ENCODE assay signal across 11 mouse cellular contexts in genomic region chr1:164392176-164392575, GRCm38 (mm10).
DNase-seq lines count a peak whose midpoint lies in the region; ATAC-seq and TF ChIP-seq lines count a peak whose summit lies in the region.
"Had no signal": no experiment of that assay in that cellular context is flagged by ENCODE, and none has a peak within 500 bp of the region (broad histone marks: within the 10 kb centered on the region; RNA-seq: fewer than 3 reads in every experiment).

No protein-coding gene starts in this region.

- no peak for TF ChIP-seq CTCF in midbrain, postnatal 0 days (IDR thresholded peaks at IDR 0.05)

- DNase-seq in midbrain, embryonic 10.5 days (ENCODE audit: low spot score), result peak; percentile 25
- DNase-seq in midbrain, postnatal 0 days (ENCODE audit: low spot score), result no peak
- DNase-seq in heart, postnatal 4 days, result peak; percentile 55
- no peak for DNase-seq in lung, postnatal 14 days
- DNase-seq in testis, postnatal 10 days (ENCODE audit: low spot score), result no peak
- DNase-seq: liver, embryonic 13.5 days had no signal

- no peak for ATAC-seq in midbrain, postnatal 0 days (ENCODE audit: low FRiP score)
- peak; percentile 72; the same call in 1 of the 2 replicates for ATAC-seq in forebrain, embryonic 13.5 days
- peak; percentile 58; the same call in 1 of the 2 replicates for ATAC-seq in neural tube, embryonic 14.5 days (ENCODE audit: low read depth)
- no peak for ATAC-seq in erythroblast, adult 5-6 weeks (replicated peaks; ENCODE audit: low FRiP score, poor library complexity, severe bottlenecking)

- no peaks in the 10 kb centered on the region for H3K9me3 ChIP-seq in midbrain, embryonic 10.5 days (replicated peaks)
- H3K9me3 ChIP-seq in midbrain, postnatal 0 days (ENCODE audit: low read length), result no peaks in the 10 kb centered on the region
- H3K9me3 ChIP-seq in forebrain, embryonic 13.5 days (replicated peaks), result no peaks in the 10 kb centered on the region
- no peaks in the 10 kb centered on the region for H3K9me3 ChIP-seq in neural tube, embryonic 14.5 days (ENCODE audit: control insufficient read depth, low read length)
- H3K9me3 ChIP-seq: liver, embryonic 13.5 days had no signal

- H3K4me2 ChIP-seq in midbrain, postnatal 0 days (ENCODE audit: low read depth, low read length, poor library complexity, severe bottlenecking), result no peak overlapping the region
- H3K4me2 ChIP-seq in forebrain, embryonic 13.5 days, result no peak overlapping the region
- H3K4me2 ChIP-seq in neural tube, embryonic 14.5 days (ENCODE audit: low read depth, low read length), result no peak overlapping the region
- H3K4me2 ChIP-seq: liver, embryonic 13.5 days had no signal

- H3K4me3 ChIP-seq in midbrain, embryonic 10.5 days, result no peak overlapping the region
- H3K4me3 ChIP-seq in midbrain, postnatal 0 days (ENCODE audit: low read depth, low read length), result no peak overlapping the region
- no peak overlapping the region for H3K4me3 ChIP-seq in forebrain, embryonic 13.5 days
- no peak overlapping the region for H3K4me3 ChIP-seq in neural tube, embryonic 14.5 days (ENCODE audit: low read depth, low read length)
- H3K4me3 ChIP-seq: left cerebral cortex, adult 2 months; liver, embryonic 13.5 days had no signal

- H3K4me1 ChIP-seq in midbrain, embryonic 10.5 days, result peaks cover 16% of the 10 kb centered on the region
- no peaks in the 10 kb centered on the region; the same call in 1 of the 2 replicates for H3K4me1 ChIP-seq in midbrain, postnatal 0 days (ENCODE audit: insufficient read depth, low read length)
- peaks cover 16% of the 10 kb centered on the region for H3K4me1 ChIP-seq in forebrain, embryonic 13.5 days
- 0 out of 2 replicates have a peak, but pooled peaks cover 4% of the 10 kb centered on the region for H3K4me1 ChIP-seq in neural tube, embryonic 14.5 days (ENCODE audit: control insufficient read depth, insufficient read depth, low read length)
- H3K4me1 ChIP-seq: liver, embryonic 13.5 days had no signal

- peaks cover 4% of the 10 kb centered on the region; the same call in 1 of the 2 replicates for H3K36me3 ChIP-seq in midbrain, embryonic 10.5 days
- peaks cover 6% of the 10 kb centered on the region; the same call in 1 of the 2 replicates for H3K36me3 ChIP-seq in midbrain, postnatal 0 days (ENCODE audit: insufficient read depth, low read length)
- H3K36me3 ChIP-seq in forebrain, embryonic 13.5 days (ENCODE audit: poor library complexity, severe bottlenecking), result 0 out of 2 replicates have a peak, but pooled peaks cover 2% of the 10 kb centered on the region
- H3K36me3 ChIP-seq in neural tube, embryonic 14.5 days (ENCODE audit: control insufficient read depth, insufficient read depth, low read length), result no peaks in the 10 kb centered on the region
- H3K36me3 ChIP-seq: liver, embryonic 13.5 days had no signal

- 53% methylated on average over 3 of the region's 3 CpGs for WGBS in midbrain, embryonic 10.5 days
- WGBS in midbrain, postnatal 0 days, result 15% methylated on average over 3 of the region's 3 CpGs
- WGBS in forebrain, embryonic 13.5 days, result 37% methylated on average over 3 of the region's 3 CpGs
- WGBS in neural tube, embryonic 14.5 days, result 21% methylated on average over 3 of the region's 3 CpGs

- H3K27ac ChIP-seq in midbrain, embryonic 10.5 days (replicated peaks), result peak overlapping the region; percentile 49; the same call in 1 of the 2 replicates
- H3K27ac ChIP-seq in midbrain, postnatal 0 days (ENCODE audit: low read depth, low read length), result no peak overlapping the region
- H3K27ac ChIP-seq in forebrain, embryonic 13.5 days, result peak overlapping the region; percentile 31; the same call in 1 of the 2 replicates
- no peak overlapping the region for H3K27ac ChIP-seq in neural tube, embryonic 14.5 days (ENCODE audit: low read depth, low read length)
- H3K27ac ChIP-seq: left cerebral cortex, adult 2 months; liver, embryonic 13.5 days; macrophage had no signal

- H3K9ac ChIP-seq in midbrain, postnatal 0 days (replicated peaks; ENCODE audit: low read length, poor library complexity, severe bottlenecking), result no peak overlapping the region
- 0 out of 2 replicates have a peak overlapping the region, but pooled peaks have one; percentile 8 for H3K9ac ChIP-seq in forebrain, embryonic 13.5 days
- no peak overlapping the region for H3K9ac ChIP-seq in neural tube, embryonic 14.5 days (replicated peaks; ENCODE audit: low read depth, low read length)
- H3K9ac ChIP-seq: liver, embryonic 13.5 days had no signal

- H3K27me3 ChIP-seq in midbrain, embryonic 10.5 days (ENCODE audit: low read depth, poor library complexity, severe bottlenecking), result no peaks in the 10 kb centered on the region
- no peaks in the 10 kb centered on the region for H3K27me3 ChIP-seq in midbrain, postnatal 0 days (ENCODE audit: insufficient read depth, low read length)
- no peaks in the 10 kb centered on the region for H3K27me3 ChIP-seq in forebrain, embryonic 13.5 days
- no peaks in the 10 kb centered on the region for H3K27me3 ChIP-seq in neural tube, embryonic 14.5 days (ENCODE audit: control insufficient read depth, insufficient read depth, low read length)
- H3K27me3 ChIP-seq: liver, embryonic 13.5 days had no signal

Comparison
In these comparisons a context has a peak if more than half of its experiments do, and no peak if none do; other contexts are left out.
1. DNase-seq: peak in midbrain, embryonic 10.5 days (single experiment) and heart, postnatal 4 days (single experiment); none in midbrain, postnatal 0 days (single experiment), lung, postnatal 14 days (single experiment) and testis, postnatal 10 days (single experiment).
2. H3K27ac ChIP-seq: peak in midbrain, embryonic 10.5 days (single experiment) and forebrain, embryonic 13.5 days (single experiment); none in midbrain, postnatal 0 days (single experiment) and neural tube, embryonic 14.5 days (single experiment).
3. ATAC-seq: peak in forebrain, embryonic 13.5 days (single experiment) and neural tube, embryonic 14.5 days (single experiment); none in midbrain, postnatal 0 days (single experiment) and erythroblast, adult 5-6 weeks (single experiment).